ENCODE assay signal across 10 mouse cellular contexts in genomic region chr7:46985718-46986505, GRCm38 (mm10). TPM values are rescaled to one million over a fixed set of nuclear protein-coding genes. Genes with fewer than 3 reads are reported as not detected.
DNase-seq lines count a peak whose midpoint lies in the region; ATAC-seq and TF ChIP-seq lines count a peak whose summit lies in the region.
"Had no signal": no experiment of that assay in that cellular context is flagged by ENCODE, and none has a peak within 500 bp of the region (broad histone marks: within the 10 kb centered on the region; RNA-seq: fewer than 3 reads in every experiment).

No protein-coding gene starts in this region.

- ATAC-seq in heart, embryonic 15.5 days (replicated peaks; ENCODE audit: insufficient number of reproducible peaks, insufficient read depth, low FRiP score, low read depth) = no peak
- no peak for ATAC-seq in heart, embryonic 11.5 days (replicated peaks; ENCODE audit: insufficient number of reproducible peaks, low FRiP score, low TSS enrichment)
- ATAC-seq in lung, embryonic 15.5 days (ENCODE audit: borderline replicate concordance, extremely low read depth, low FRiP score, low TSS enrichment) = peak; percentile 64; the same call in 1 of the 2 replicates

- no peak overlapping the region for H3K9ac ChIP-seq in heart, embryonic 15.5 days
- H3K9ac ChIP-seq in heart, embryonic 11.5 days (ENCODE audit: low read depth, low read length) = no peak overlapping the region
- no peak overlapping the region for H3K9ac ChIP-seq in lung, embryonic 15.5 days

- no peak for TF ChIP-seq POLR2A in brain, embryonic 14.5 days (IDR thresholded peaks at IDR 0.05; ENCODE audit: borderline replicate concordance, extremely low read depth, insufficient read depth, insufficient read length, poor library complexity, severe bottlenecking)

- no peak for TF ChIP-seq CTCF in C2C12 (IDR thresholded peaks at IDR 0.05; ENCODE audit: control insufficient read depth, insufficient read depth, insufficient read length)
- TF ChIP-seq CTCF in brain, embryonic 14.5 days (IDR thresholded peaks at IDR 0.05; ENCODE audit: borderline replicate concordance, extremely low read depth, insufficient read depth, insufficient read length) = no peak

- no peaks in the 10 kb centered on the region for H3K79me2 ChIP-seq in C2C12 (ENCODE audit: control insufficient read depth, insufficient read depth)

- WGBS in heart, embryonic 15.5 days = 44% methylated on average over 8 of the region's 8 CpGs
- 63% methylated on average over 8 of the region's 8 CpGs for WGBS in heart, embryonic 11.5 days (ENCODE audit: insufficient replicate concordance)
- 32% methylated on average over 8 of the region's 8 CpGs for WGBS in lung, embryonic 15.5 days

- H3ac ChIP-seq in C2C12 (ENCODE audit: control insufficient read depth, insufficient read length, low read depth) = no peak overlapping the region

- H3K4me1 ChIP-seq in heart, embryonic 15.5 days (replicated peaks) = peaks cover 2% of the 10 kb centered on the region; the same call in 1 of the 2 replicates
- H3K4me1 ChIP-seq in heart, embryonic 11.5 days (ENCODE audit: control insufficient read depth, insufficient read depth, low read length) = 0 out of 2 replicates have a peak, but pooled peaks cover 3% of the 10 kb centered on the region
- H3K4me1 ChIP-seq in lung, embryonic 15.5 days = peaks cover 24% of the 10 kb centered on the region

- H3K4me3 ChIP-seq in heart, embryonic 15.5 days = no peak overlapping the region
- no peak overlapping the region for H3K4me3 ChIP-seq in heart, embryonic 11.5 days (ENCODE audit: low read depth, low read length)
- no peak overlapping the region for H3K4me3 ChIP-seq in C2C12 (ENCODE audit: insufficient read depth, poor library complexity, severe bottlenecking)
- H3K4me3 ChIP-seq in lung, embryonic 15.5 days = no peak overlapping the region

- H3K36me3 ChIP-seq in heart, embryonic 15.5 days = no peaks in the 10 kb centered on the region
- no peaks in the 10 kb centered on the region for H3K36me3 ChIP-seq in heart, embryonic 11.5 days (ENCODE audit: control insufficient read depth, insufficient read depth, low read length)
- peaks cover 11% of the 10 kb centered on the region for H3K36me3 ChIP-seq in C2C12 (ENCODE audit: control insufficient read depth, insufficient read depth)
- H3K36me3 ChIP-seq in lung, embryonic 15.5 days = peaks cover 3% of the 10 kb centered on the region; the same call in 1 of the 2 replicates

- no peaks in the 10 kb centered on the region for H3K9me3 ChIP-seq in heart, embryonic 15.5 days (replicated peaks)
- no peaks in the 10 kb centered on the region for H3K9me3 ChIP-seq in heart, embryonic 11.5 days (replicated peaks; ENCODE audit: control insufficient read depth, low read length)
- H3K9me3 ChIP-seq in lung, embryonic 15.5 days = no peaks in the 10 kb centered on the region

- H3K4me2 ChIP-seq in heart, embryonic 15.5 days = no peak overlapping the region
- H3K4me2 ChIP-seq in heart, embryonic 11.5 days = no peak overlapping the region
- no peak overlapping the region; the same call in 1 of the 2 replicates for H3K4me2 ChIP-seq in lung, embryonic 15.5 days

- H3K27me3 ChIP-seq in heart, embryonic 15.5 days = no peaks in the 10 kb centered on the region
- H3K27me3 ChIP-seq in heart, embryonic 11.5 days (ENCODE audit: control insufficient read depth, insufficient read depth, low read length) = no peaks in the 10 kb centered on the region
- no peaks in the 10 kb centered on the region for H3K27me3 ChIP-seq in C2C12 (ENCODE audit: control insufficient read depth, insufficient read depth, insufficient read length)
- H3K27me3 ChIP-seq in lung, embryonic 15.5 days = no peaks in the 10 kb centered on the region

- no peaks in the 10 kb centered on the region for H3K79me3 ChIP-seq in C2C12 (ENCODE audit: low read depth)

- peak; percentile 26 for DNase-seq in brain, embryonic 14.5 days (ENCODE audit: low read depth)
- no peak for DNase-seq in retina, embryonic 14.5 days (ENCODE audit: low spot score)
- no peak for DNase-seq in frontal cortex, postnatal 36 days (ENCODE audit: low spot score in 2 of 2)
- no peak for DNase-seq in right cerebral cortex, postnatal 25 days
- DNase-seq: gastrocnemius, postnatal 36 days; midbrain, embryonic 14.5 days had no signal

- 0 out of 2 replicates have a peak overlapping the region, but pooled peaks have one; percentile 17 for H3K27ac ChIP-seq in heart, embryonic 15.5 days
- no peak overlapping the region for H3K27ac ChIP-seq in heart, embryonic 11.5 days (ENCODE audit: low read depth, low read length)
- H3K27ac ChIP-seq in lung, embryonic 15.5 days = peak overlapping the region; percentile 82

TF ChIP-seq in C2C12, 6 proteins besides CTCF, POLR2A, EP300 and RAD21:
- TF ChIP-seq CEBPB (IDR thresholded peaks at IDR 0.05; ENCODE audit: low read depth) (peak; percentile 85), MYOD1 (IDR thresholded peaks at IDR 0.05; ENCODE audit: control insufficient read depth, insufficient read length, low read depth) (no peak)

RNA-seq across cellular contexts. Expression of gene Gm9999, which starts 2.5 kb away (rescaled TPM):
- not detected in 2 replicates for polyA plus RNA-seq in heart, embryonic 15.5 days (2015; fragmentation: Nextera tagmentation; extraction: Ambion mirVana)
- polyA plus RNA-seq in heart, embryonic 11.5 days (2014; fragmentation: Nextera tagmentation; extraction: Ambion mirVana) = not detected in 2 replicates
- polyA plus RNA-seq in C2C12 (2012; fragmentation: generic; extraction: Trizol) = not detected
- not detected in 2 replicates for polyA plus RNA-seq in brain, embryonic 14.5 days (2012; rRNA removed)
- 0.62 TPM in 1 of 2 replicates, not detected in the other for polyA plus RNA-seq in lung, embryonic 15.5 days (2015; fragmentation: Nextera tagmentation; extraction: Ambion mirVana)
- polyA plus RNA-seq: midbrain, embryonic 14.5 days had no signal

RNA-seq across cellular contexts. Expression of gene Spty2d1, which starts 22.3 kb away (rescaled TPM):
- polyA plus RNA-seq in heart, embryonic 15.5 days (2015; fragmentation: Nextera tagmentation; extraction: Ambion mirVana) = 13.6 and 15.3 TPM in 2 replicates
- polyA plus RNA-seq in heart, embryonic 11.5 days (2014; fragmentation: Nextera tagmentation; extraction: Ambion mirVana) = 15.6 and 18.8 TPM in 2 replicates
- 5.3 TPM for polyA plus RNA-seq in C2C12 (2012; fragmentation: generic; extraction: Trizol)
- polyA plus RNA-seq in brain, embryonic 14.5 days (2012; rRNA removed) = 5.4 and 6.2 TPM in 2 replicates
- polyA plus RNA-seq in lung, embryonic 15.5 days (2015; fragmentation: Nextera tagmentation; extraction: Ambion mirVana) = 22.8 and 23.3 TPM in 2 replicates

RNA-seq across cellular contexts. Expression of gene Uevld, which starts 27.6 kb away (rescaled TPM):
- polyA plus RNA-seq in heart, embryonic 15.5 days (2015; fragmentation: Nextera tagmentation; extraction: Ambion mirVana) = 7.8 and 8.9 TPM in 2 replicates
- 9.3 and 10.6 TPM in 2 replicates for polyA plus RNA-seq in heart, embryonic 11.5 days (2014; fragmentation: Nextera tagmentation; extraction: Ambion mirVana)
- 5.0 TPM for polyA plus RNA-seq in C2C12 (2012; fragmentation: generic; extraction: Trizol)
- polyA plus RNA-seq in brain, embryonic 14.5 days (2012; rRNA removed) = 6.5 and 7.5 TPM in 2 replicates
- 12.1 and 13.1 TPM in 2 replicates for polyA plus RNA-seq in lung, embryonic 15.5 days (2015; fragmentation: Nextera tagmentation; extraction: Ambion mirVana)
